Mouse (Mus musculus): ENCODE measurements around the gene Dcaf4.

DNA sequence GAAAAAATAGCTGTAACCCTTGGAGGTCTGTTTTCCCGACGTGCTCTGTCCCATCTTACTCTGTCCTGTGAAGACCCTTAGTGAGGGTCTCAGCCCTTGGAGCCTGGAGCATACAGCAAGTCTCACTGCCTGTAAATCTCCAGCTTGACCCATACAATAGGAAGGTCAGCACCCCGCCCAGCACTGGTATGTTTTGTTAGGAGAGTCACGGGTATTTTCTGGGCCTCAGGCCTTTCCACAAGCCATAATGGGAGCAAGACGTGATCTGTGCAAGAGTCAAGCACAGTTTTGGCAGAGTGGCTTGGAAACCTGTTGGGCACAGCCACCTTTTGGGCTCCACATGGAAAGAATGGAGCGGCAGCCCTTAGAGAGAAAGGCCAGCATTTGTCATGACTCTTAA, 7.5 kb downstream of the Dcaf4 start:
- TF ChIP-seq CTCF (IDR thresholded peaks at IDR 0.05) (no peak), POLR2A (IDR thresholded peaks at IDR 0.05; ENCODE audit: insufficient read depth, low read depth, low read length) (no peak), EP300 (IDR thresholded peaks at IDR 0.05; ENCODE audit: insufficient read depth, low read depth, low read length) (no peak)

Measured in heart, adult 2 months (tissue).